Mouse (Mus musculus) intestine, embryonic 16.5 days (tissue): ENCODE data around the gene Rnaseh2b. TPM values are rescaled to one million over a fixed set of nuclear protein-coding genes. Genes with fewer than 3 reads are reported as not detected.

Experiments
- ATAC-seq: fragments of 200-750 bp; cut with Nextera tagmentation; 2 replicates; pipeline ENCODE4 v1.8.0; 2017; ENCODE audit warnings: moderate TSS enrichment, moderate library complexity
- H3K27ac ChIP-seq: fragments of 300-500 bp; sonication (generic); 2 replicates; pipeline ENCODE4 v1.5.1; 2014; ENCODE audit warnings: mild to moderate bottlenecking, low read length
- H3K27me3 ChIP-seq: fragments of 300-500 bp; sonication (generic); replicated peaks from 2 replicates; pipeline ENCODE4 v1.6.1; 2014; ENCODE audit warnings: low read length, control low read depth, mixed read lengths; ENCODE audit not compliant: control insufficient read depth, insufficient read depth
- H3K36me3 ChIP-seq: fragments of 300-500 bp; sonication (generic); 2 replicates; pipeline ENCODE4 v1.6.1; 2014; ENCODE audit warnings: low read length, control low read depth; ENCODE audit not compliant: control insufficient read depth, insufficient read depth
- H3K4me1 ChIP-seq: fragments of 300-500 bp; sonication (generic); 2 replicates; pipeline ENCODE4 v1.6.1; 2014; ENCODE audit warnings: low read length, control low read depth, mixed read lengths; ENCODE audit not compliant: control insufficient read depth, insufficient read depth
- H3K4me2 ChIP-seq: fragments of 300-500 bp; sonication (generic); 2 replicates; pipeline ENCODE4 v1.6.1; 2014; ENCODE audit warnings: low read depth, low read length, control low read depth
- H3K4me3 ChIP-seq: fragments of 300-500 bp; sonication (generic); 2 replicates; pipeline ENCODE4 v1.5.1; 2014; ENCODE audit warnings: mild to moderate bottlenecking, low read length
- H3K9ac ChIP-seq: fragments of 300-500 bp; sonication (generic); 2 replicates; pipeline ENCODE4 v1.6.1; 2014; ENCODE audit warnings: low read depth, low read length
- H3K9me3 ChIP-seq: fragments of 300-500 bp; sonication (generic); 2 replicates; pipeline ENCODE4 v1.6.1; 2016; ENCODE audit warnings: low read length, control low read depth; ENCODE audit not compliant: control insufficient read depth
- WGBS: fragments of 180-500 bp; shearing (Covaris S2); extraction: QIAGEN DNeasy Blood & Tissue Kit; methylation state at CpG from one replicate; pipeline ENCODE4 v1.1.7; 2014; 5-methylcytosine and 5-hydroxymethylcytosine counted together
- polyA plus RNA-seq: library from polyadenylated mRNA; unstranded; fragments of >200 nt; fragmentation: Nextera tagmentation; extraction: Ambion mirVana; gene quantifications from 2 replicates; pipeline ENCODE4 v1.2.1, GENCODE M21; 2015

Rnaseh2b gene
- polyA plus RNA-seq, 1 experiment from 2014 or later = 54.8 TPM

DNA sequence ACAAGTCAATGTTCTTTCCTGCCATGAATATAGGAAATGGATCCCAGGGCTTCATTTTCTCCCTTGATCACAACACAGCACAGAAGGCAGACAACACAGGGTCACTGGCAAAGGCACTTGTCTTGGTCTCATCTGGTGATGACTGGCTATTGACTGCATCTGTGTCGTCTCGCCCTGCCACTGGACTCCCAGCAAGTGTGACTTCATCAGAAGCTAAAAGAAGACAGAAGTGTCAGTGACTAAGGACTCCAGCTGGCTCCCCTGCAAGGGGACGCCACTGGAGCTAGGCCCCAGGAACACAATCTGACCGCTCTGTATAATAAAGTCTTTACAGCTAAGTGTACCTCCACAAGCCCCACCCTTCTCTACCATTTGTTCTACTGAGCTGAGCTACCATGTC, 100.4 kb downstream of the Rnaseh2b start:
- no peak for ATAC-seq
- Histone ChIP-seq H3K27ac (no peak overlapping the region), H3K4me3 (no peak overlapping the region), H3K36me3 (no peaks in the 10 kb centered on the region), H3K9ac (no peak overlapping the region), H3K4me1 (0 out of 2 replicates have a peak, but pooled peaks cover 3% of the 10 kb centered on the region), H3K9me3 (no peaks in the 10 kb centered on the region), H3K27me3 (no peaks in the 10 kb centered on the region), H3K4me2 (no peak overlapping the region)
- WGBS = 76% methylated on average over 4 of the region's 4 CpGs

GRCm38 (mm10) chr14:62395346-62395745, 103.0 kb downstream of the Rnaseh2b start:
- no peak overlapping the region for H3K27ac ChIP-seq
- no peaks in the 10 kb centered on the region for H3K27me3 ChIP-seq
- WGBS = 82% methylated on average over 2 of the region's 2 CpGs
- no peaks in the 10 kb centered on the region for H3K36me3 ChIP-seq
- H3K9ac ChIP-seq = no peak overlapping the region
- no peak overlapping the region for H3K4me3 ChIP-seq
- H3K9me3 ChIP-seq = no peaks in the 10 kb centered on the region
- H3K4me1 ChIP-seq = no peaks in the 10 kb centered on the region
- ATAC-seq = no peak
- H3K4me2 ChIP-seq = no peak overlapping the region

GRCm38 (mm10) chr14:62416007-62416741, 123.8 kb downstream of the Rnaseh2b start:
- Histone ChIP-seq H3K36me3 (no peaks in the 10 kb centered on the region), H3K4me1 (no peaks in the 10 kb centered on the region), H3K4me2 (no peak overlapping the region), H3K27me3 (no peaks in the 10 kb centered on the region), H3K9ac (no peak overlapping the region), H3K9me3 (no peaks in the 10 kb centered on the region), H3K4me3 (no peak overlapping the region), H3K27ac (no peak overlapping the region)
- WGBS = 66% methylated on average over 7 of the region's 7 CpGs
- ATAC-seq = no peak

DNA sequence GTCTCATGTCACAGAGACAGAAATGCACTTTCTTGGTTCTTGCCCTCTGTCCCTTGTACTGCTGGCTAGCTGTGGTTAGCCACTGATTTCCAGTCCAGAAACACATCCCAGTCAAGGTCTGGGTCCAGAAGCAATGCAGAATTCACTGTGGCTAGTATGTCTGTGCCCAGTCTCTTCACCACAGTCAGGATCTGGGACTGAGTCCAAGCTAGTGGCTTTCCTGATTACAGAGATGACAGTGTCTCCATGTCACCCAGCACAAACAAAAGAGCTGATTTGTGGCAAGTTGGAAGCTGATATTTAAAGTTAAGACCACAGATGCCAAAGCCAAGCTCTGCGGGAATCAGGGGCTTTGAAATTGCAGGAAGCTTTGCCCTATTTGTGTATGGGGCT, 124.3 kb downstream of the Rnaseh2b start:
- Histone ChIP-seq H3K4me3 (no peak overlapping the region), H3K4me2 (no peak overlapping the region), H3K9ac (no peak overlapping the region), H3K27me3 (no peaks in the 10 kb centered on the region), H3K36me3 (no peaks in the 10 kb centered on the region), H3K4me1 (no peaks in the 10 kb centered on the region), H3K9me3 (no peaks in the 10 kb centered on the region), H3K27ac (no peak overlapping the region)
- 56% methylated on average over 1 of the region's 1 CpGs for WGBS
- ATAC-seq = no peak

GRCm38 (mm10) chr14:62417501-62417900, 125.1 kb downstream of the Rnaseh2b start:
- 80% methylated on average over 3 of the region's 3 CpGs for WGBS
- Histone ChIP-seq H3K4me2 (no peak overlapping the region), H3K4me3 (no peak overlapping the region), H3K9me3 (no peaks in the 10 kb centered on the region), H3K4me1 (no peaks in the 10 kb centered on the region), H3K27me3 (no peaks in the 10 kb centered on the region), H3K9ac (no peak overlapping the region), H3K27ac (no peak overlapping the region), H3K36me3 (no peaks in the 10 kb centered on the region)
- ATAC-seq = no peak

DNA sequence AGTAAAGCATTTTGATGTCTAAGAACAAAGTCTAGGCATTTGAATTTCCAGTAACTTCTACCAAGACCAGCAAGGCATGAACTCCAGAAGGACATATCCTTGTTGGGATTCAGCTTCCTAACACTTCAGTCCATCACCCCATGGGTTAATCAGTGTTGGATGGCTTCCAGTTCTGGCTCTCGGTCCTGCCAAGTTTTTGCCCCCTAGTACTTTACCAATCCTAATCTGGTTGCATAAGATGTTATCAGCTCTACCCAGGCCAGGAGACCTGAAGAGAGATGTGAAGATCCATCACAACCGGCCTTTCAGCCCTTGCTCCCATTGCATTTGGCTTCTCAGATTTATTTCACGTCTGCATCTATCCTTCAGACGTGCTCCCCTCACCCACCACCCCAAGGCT, 129.9 kb downstream of the Rnaseh2b start:
- no peak overlapping the region for H3K27ac ChIP-seq
- 71% methylated on average over 4 of the region's 4 CpGs for WGBS
- no peak for ATAC-seq

More for the DNA sequence above, 129.9 kb downstream of the Rnaseh2b start:
- Histone ChIP-seq H3K9ac (no peak overlapping the region), H3K4me3 (no peak overlapping the region), H3K4me1 (no peaks in the 10 kb centered on the region), H3K36me3 (no peaks in the 10 kb centered on the region), H3K9me3 (no peaks in the 10 kb centered on the region), H3K27me3 (no peaks in the 10 kb centered on the region), H3K4me2 (no peak overlapping the region)

Other genes starting within 250 kb of the Rnaseh2b start
- 0.57 and 0.77 TPM in 2 replicates for gene Dleu7, start 458 bp downstream of the Rnaseh2b start, polyA plus RNA-seq
- gene Gucy1b2, start 163.7 kb downstream of the Rnaseh2b start, polyA plus RNA-seq = 0.06 TPM in 1 of 2 replicates, not detected in the other